Mouse (Mus musculus): ENCODE results near the gene Map2k4.

The Map2k4 gene

GRCm38 (mm10) chr11:65788154-65788553 lies at the start of gene Map2k4:
TSS of gene Map2k4 (minus strand) at chr11:65788297.
- DNase-seq: peak; percentile 93

GRCm38 (mm10) chr11:65824556-65824955 lies 36.5 kb upstream of the Map2k4 start:
- no peak for DNase-seq

- DNase-seq: peak; percentile 38 to 52
These were observed 32.8 kb upstream of the Map2k4 start for GRCm38 (mm10) chr11:65820877-65821276.

GRCm38 (mm10) chr11:65820280-65820679 lies 32.2 kb upstream of the Map2k4 start:
- DNase-seq: no peak

GRCm38 (mm10) chr11:65818193-65818592 lies 30.1 kb upstream of the Map2k4 start:
- DNase-seq: no peak

- DNase-seq: no peak
These were observed 28.1 kb upstream of the Map2k4 start for GRCm38 (mm10) chr11:65816237-65816636.

- no peak for DNase-seq
These were observed 26.3 kb upstream of the Map2k4 start for GRCm38 (mm10) chr11:65814381-65814780.

- no peak for DNase-seq
These were observed 24.0 kb upstream of the Map2k4 start for GRCm38 (mm10) chr11:65812088-65812487.

- DNase-seq: no peak
These were observed 19.5 kb upstream of the Map2k4 start for GRCm38 (mm10) chr11:65807601-65808000.

GRCm38 (mm10) chr11:65806909-65807504 lies 18.9 kb upstream of the Map2k4 start, which contains the start of gene Zkscan6:
TSS of gene Zkscan6 (plus strand) at chr11:65807175.
- peak; percentile 85 to 90 for DNase-seq

GRCm38 (mm10) chr11:65806321-65806904 lies 18.3 kb upstream of the Map2k4 start:
- DNase-seq: peak in 1 of 2 experiments; percentile 30

- DNase-seq: no peak
These were observed 13.8 kb upstream of the Map2k4 start for GRCm38 (mm10) chr11:65801899-65802298.

GRCm38 (mm10) chr11:65795896-65796295 lies 7.8 kb upstream of the Map2k4 start:
- DNase-seq: no peak

- DNase-seq: no peak
These were observed 6.5 kb upstream of the Map2k4 start for GRCm38 (mm10) chr11:65794428-65795219.

GRCm38 (mm10) chr11:65787421-65788151 lies 511 bp downstream of the Map2k4 start:
- no peak for DNase-seq

GRCm38 (mm10) chr11:65786160-65786559 lies 1.9 kb downstream of the Map2k4 start:
- DNase-seq: no peak

GRCm38 (mm10) chr11:65781596-65781995 lies 6.5 kb downstream of the Map2k4 start:
- DNase-seq: no peak

GRCm38 (mm10) chr11:65779578-65779977 lies 8.5 kb downstream of the Map2k4 start:
- DNase-seq: no peak

- no peak for DNase-seq
These were observed 9.0 kb downstream of the Map2k4 start for GRCm38 (mm10) chr11:65779066-65779465.

GRCm38 (mm10) chr11:65777810-65778209 lies 10.3 kb downstream of the Map2k4 start:
- DNase-seq: no peak

- no peak for DNase-seq
These were observed 11.0 kb downstream of the Map2k4 start for GRCm38 (mm10) chr11:65776906-65777611.

GRCm38 (mm10) chr11:65773946-65774656 lies 14.0 kb downstream of the Map2k4 start:
- no peak for DNase-seq
